In genomic region chr10:59363208-59363607, GRCm38 (mm10) we compare ENCODE assay signal across 28 mouse cellular contexts. TPM values are rescaled to one million over a fixed set of nuclear protein-coding genes. Genes with fewer than 3 reads are reported as not detected.
DNase-seq lines count a peak whose midpoint lies in the region; ATAC-seq and TF ChIP-seq lines count a peak whose summit lies in the region.
"Had no signal": no experiment of that assay in that cellular context is flagged by ENCODE, and none has a peak within 500 bp of the region (broad histone marks: within the 10 kb centered on the region; RNA-seq: fewer than 3 reads in every experiment).

No protein-coding gene starts in this region.

- 32% methylated on average over 2 of the region's 2 CpGs for WGBS in liver, embryonic 14.5 days (ENCODE audit: insufficient replicate concordance)
- WGBS in liver, postnatal 0 days (ENCODE audit: insufficient replicate concordance) = 50% methylated on average over 2 of the region's 2 CpGs
- 29% methylated on average over 2 of the region's 2 CpGs for WGBS in liver, embryonic 16.5 days (ENCODE audit: insufficient replicate concordance)
- 84% methylated on average over 2 of the region's 2 CpGs for WGBS in intestine, embryonic 15.5 days

- peaks cover 7% of the 10 kb centered on the region for H3K36me3 ChIP-seq in liver, embryonic 14.5 days (replicated peaks; ENCODE audit: control insufficient read depth, insufficient read depth, low read depth)
- peaks cover 73% of the 10 kb centered on the region for H3K36me3 ChIP-seq in liver, postnatal 0 days (replicated peaks; ENCODE audit: insufficient read depth, low read length)
- H3K36me3 ChIP-seq in liver, embryonic 16.5 days (ENCODE audit: control insufficient read depth, insufficient read depth) = peaks cover 13% of the 10 kb centered on the region
- peaks cover 21% of the 10 kb centered on the region for H3K36me3 ChIP-seq in intestine, embryonic 15.5 days

- H3K4me3 ChIP-seq in liver, embryonic 14.5 days (ENCODE audit: insufficient read depth in 1 of 2, low read depth in 2 of 2, low read length in 2 of 2) = no peak overlapping the region
- H3K4me3 ChIP-seq in liver, postnatal 0 days (ENCODE audit: low read depth, low read length) = no peak overlapping the region
- H3K4me3 ChIP-seq in liver, embryonic 16.5 days (ENCODE audit: low read depth, low read length) = no peak overlapping the region
- no peak overlapping the region for H3K4me3 ChIP-seq in intestine, embryonic 15.5 days (replicated peaks)
- H3K4me3 ChIP-seq: embryonic facial prominence, embryonic 12.5 days; embryonic facial prominence, embryonic 15.5 days; erythroblast, embryonic 14.5 days; forebrain, embryonic 12.5 days; forebrain, embryonic 15.5 days; hindbrain, embryonic 12.5 days had no signal

- TF ChIP-seq CTCF in liver, embryonic 14.5 days (IDR thresholded peaks at IDR 0.05; ENCODE audit: low read depth) = no peak
- no peak for TF ChIP-seq CTCF in liver, postnatal 0 days (IDR thresholded peaks at IDR 0.05; ENCODE audit: low read depth)

- TF ChIP-seq EP300 in liver, embryonic 14.5 days (IDR thresholded peaks at IDR 0.05; ENCODE audit: low read depth) = 0 out of 2 replicates have a peak, but pooled peaks have one; percentile 20
- no peak for TF ChIP-seq EP300 in liver, postnatal 0 days (IDR thresholded peaks at IDR 0.05; ENCODE audit: low read depth)

- DNase-seq in heart, adult 11 months = peak; percentile 35
- no peak for DNase-seq in heart, adult 18-20 months
- no peak for DNase-seq in liver, embryonic 14.5 days (ENCODE audit: low read depth in 3 of 3, low spot score in 3 of 3)
- no peak for DNase-seq in liver, postnatal 0 days
- no peak for DNase-seq in T-cell, adult 2 months (ENCODE audit: low spot score)
- DNase-seq: adrenal gland, postnatal 10 days; adrenal gland, postnatal 36 days; cerebellum, adult 11 months; cerebellum, adult 2 months; cerebellum, adult 9-11 months; cerebellum, postnatal 25 days; gastrocnemius, postnatal 25 days had no signal

- H3K9me3 ChIP-seq in liver, embryonic 14.5 days (ENCODE audit: control insufficient read depth, low read length) = no peaks in the 10 kb centered on the region
- no peaks in the 10 kb centered on the region for H3K9me3 ChIP-seq in liver, postnatal 0 days (ENCODE audit: low read length)
- no peaks in the 10 kb centered on the region for H3K9me3 ChIP-seq in liver, embryonic 16.5 days (replicated peaks; ENCODE audit: control insufficient read depth, low read length)
- H3K9me3 ChIP-seq in intestine, embryonic 15.5 days = no peaks in the 10 kb centered on the region
- H3K9me3 ChIP-seq: embryonic facial prominence, embryonic 15.5 days; forebrain, embryonic 12.5 days; forebrain, embryonic 15.5 days; hindbrain, embryonic 12.5 days had no signal

- no peak overlapping the region for H3K27ac ChIP-seq in liver, embryonic 14.5 days
- H3K27ac ChIP-seq in liver, postnatal 0 days (ENCODE audit: low read depth) = no peak overlapping the region
- no peak overlapping the region for H3K27ac ChIP-seq in liver, embryonic 16.5 days (ENCODE audit: low read length)
- no peak overlapping the region for H3K27ac ChIP-seq in intestine, embryonic 15.5 days
- H3K27ac ChIP-seq: embryonic facial prominence, embryonic 12.5 days; embryonic facial prominence, embryonic 15.5 days; forebrain, embryonic 12.5 days; forebrain, embryonic 15.5 days; hindbrain, embryonic 12.5 days had no signal

- peaks cover 6 to 8% of the 10 kb centered on the region in 2 experiments for H3K4me1 ChIP-seq in liver, embryonic 14.5 days (replicated peaks; ENCODE audit: control insufficient read depth in 2 of 2, insufficient read depth in 2 of 2, low read length in 1 of 2)
- 0 out of 2 replicates have a peak, but pooled peaks cover 3% of the 10 kb centered on the region for H3K4me1 ChIP-seq in liver, postnatal 0 days (ENCODE audit: insufficient read depth)
- H3K4me1 ChIP-seq in liver, embryonic 16.5 days (ENCODE audit: control insufficient read depth, low read depth, low read length) = peaks cover 6% of the 10 kb centered on the region
- H3K4me1 ChIP-seq in intestine, embryonic 15.5 days (replicated peaks) = no peaks in the 10 kb centered on the region
- H3K4me1 ChIP-seq: embryonic facial prominence, embryonic 12.5 days; embryonic facial prominence, embryonic 15.5 days; forebrain, embryonic 12.5 days; forebrain, embryonic 15.5 days; hindbrain, embryonic 12.5 days had no signal

- ATAC-seq in liver, embryonic 14.5 days (ENCODE audit: insufficient read depth) = peak; percentile 31; the same call in 1 of the 2 replicates
- no peak for ATAC-seq in liver, postnatal 0 days
- peak; percentile 47; the same call in 1 of the 2 replicates for ATAC-seq in liver, embryonic 16.5 days (ENCODE audit: low read depth)
- no peak for ATAC-seq in intestine, embryonic 15.5 days
- ATAC-seq: forebrain, embryonic 15.5 days; hindbrain, embryonic 16.5 days had no signal

- H3K9ac ChIP-seq in liver, embryonic 14.5 days (replicated peaks) = no peak overlapping the region
- no peak overlapping the region for H3K9ac ChIP-seq in liver, postnatal 0 days (replicated peaks)
- H3K9ac ChIP-seq in liver, embryonic 16.5 days (ENCODE audit: low read depth, low read length) = no peak overlapping the region
- no peak overlapping the region for H3K9ac ChIP-seq in intestine, embryonic 15.5 days
- H3K9ac ChIP-seq: embryonic facial prominence, embryonic 12.5 days; embryonic facial prominence, embryonic 15.5 days; forebrain, embryonic 12.5 days; forebrain, embryonic 15.5 days; hindbrain, embryonic 12.5 days had no signal

- no peaks in the 10 kb centered on the region for H3K27me3 ChIP-seq in liver, embryonic 14.5 days (ENCODE audit: control insufficient read depth, insufficient read depth, low read length)
- no peaks in the 10 kb centered on the region for H3K27me3 ChIP-seq in liver, postnatal 0 days (ENCODE audit: insufficient read depth, low read length)
- no peaks in the 10 kb centered on the region for H3K27me3 ChIP-seq in liver, embryonic 16.5 days (ENCODE audit: control insufficient read depth, insufficient read depth, low read depth, low read length)
- no peaks in the 10 kb centered on the region for H3K27me3 ChIP-seq in intestine, embryonic 15.5 days (replicated peaks)
- H3K27me3 ChIP-seq: embryonic facial prominence, embryonic 12.5 days; embryonic facial prominence, embryonic 15.5 days; forebrain, embryonic 12.5 days; forebrain, embryonic 15.5 days; hindbrain, embryonic 12.5 days had no signal

- no peak overlapping the region for H3K4me2 ChIP-seq in liver, embryonic 14.5 days (ENCODE audit: low read depth)
- no peak overlapping the region for H3K4me2 ChIP-seq in liver, postnatal 0 days (ENCODE audit: low read depth, low read length)
- H3K4me2 ChIP-seq in liver, embryonic 16.5 days (ENCODE audit: low read depth, low read length) = no peak overlapping the region
- H3K4me2 ChIP-seq in intestine, embryonic 15.5 days (replicated peaks) = no peak overlapping the region
- H3K4me2 ChIP-seq: embryonic facial prominence, embryonic 12.5 days; embryonic facial prominence, embryonic 15.5 days; forebrain, embryonic 12.5 days; forebrain, embryonic 15.5 days; heart, embryonic 11.5 days; hindbrain, embryonic 12.5 days had no signal

RNA-seq across cellular contexts. Expression of gene Gm10273, which starts 32.2 kb away (rescaled TPM):
- 100 to 1,000 TPM; 149 to 195 TPM for total RNA-seq in heart, adult 18-20 months (2021)
- polyA plus RNA-seq in liver, embryonic 14.5 days (2012; rRNA removed) = 3.5 and 4.8 TPM in 2 replicates
- 8.0 and 15.6 TPM in 2 replicates for polyA plus RNA-seq in liver, embryonic 14.5 days (2014; fragmentation: Nextera tagmentation; extraction: Ambion mirVana)
- 4.1 and 8.4 TPM in 2 replicates for polyA plus RNA-seq in liver, postnatal 0 days (2015; fragmentation: Nextera tagmentation; extraction: Ambion mirVana)
- polyA plus RNA-seq in liver, embryonic 16.5 days (2015; fragmentation: Nextera tagmentation; extraction: Ambion mirVana) = 3.3 and 5.6 TPM in 2 replicates
- polyA plus RNA-seq in intestine, embryonic 15.5 days (2015; fragmentation: Nextera tagmentation; extraction: Ambion mirVana) = 3.5 and 5.7 TPM in 2 replicates
- polyA plus RNA-seq: embryonic facial prominence, embryonic 15.5 days; forebrain, embryonic 15.5 days; hindbrain, embryonic 12.5 days had no signal

RNA-seq across cellular contexts. Expression of gene P4ha1, which starts 40.1 kb away (rescaled TPM):
- 10 to 100 TPM; 49.0 to 79.8 TPM for total RNA-seq in heart, adult 18-20 months (2021)
- 3.9 and 5.1 TPM in 2 replicates for polyA plus RNA-seq in liver, embryonic 14.5 days (2012; rRNA removed)
- 9.3 and 9.6 TPM in 2 replicates for polyA plus RNA-seq in liver, embryonic 14.5 days (2014; fragmentation: Nextera tagmentation; extraction: Ambion mirVana)
- 5.3 and 6.4 TPM in 2 replicates for polyA plus RNA-seq in liver, postnatal 0 days (2015; fragmentation: Nextera tagmentation; extraction: Ambion mirVana)
- 14.9 and 15.0 TPM in 2 replicates for polyA plus RNA-seq in liver, embryonic 16.5 days (2015; fragmentation: Nextera tagmentation; extraction: Ambion mirVana)
- polyA plus RNA-seq in intestine, embryonic 15.5 days (2015; fragmentation: Nextera tagmentation; extraction: Ambion mirVana) = 64.7 and 73.8 TPM in 2 replicates

RNA-seq across cellular contexts. Expression of gene Pla2g12b, which starts 40.3 kb away (rescaled TPM):
- total RNA-seq in heart, adult 18-20 months (2021) = not detected
- polyA plus RNA-seq in liver, embryonic 14.5 days (2012; rRNA removed) = 19.9 and 21.6 TPM in 2 replicates
- polyA plus RNA-seq in liver, embryonic 14.5 days (2014; fragmentation: Nextera tagmentation; extraction: Ambion mirVana) = 43.3 and 43.9 TPM in 2 replicates
- polyA plus RNA-seq in liver, postnatal 0 days (2015; fragmentation: Nextera tagmentation; extraction: Ambion mirVana) = 58.4 and 61.3 TPM in 2 replicates
- polyA plus RNA-seq in liver, embryonic 16.5 days (2015; fragmentation: Nextera tagmentation; extraction: Ambion mirVana) = 57.6 and 60.4 TPM in 2 replicates
- polyA plus RNA-seq in intestine, embryonic 15.5 days (2015; fragmentation: Nextera tagmentation; extraction: Ambion mirVana) = 38.8 and 43.5 TPM in 2 replicates
- total RNA-seq: adrenal gland, adult 18-20 months; adrenal gland, postnatal 36 days; common myeloid progenitor, adult 5-6 weeks; gastrocnemius, adult 8-10 months; gastrocnemius, postnatal 25 days; heart, adult 8-10 months; heart, postnatal 25 days; hematopoietic stem cell, adult 5-6 weeks had no signal
- polyA plus RNA-seq: cerebellum, adult 2 months; embryonic facial prominence, embryonic 12.5 days; erythroblast, embryonic 14.5 days; forebrain, embryonic 12.5 days; forebrain, embryonic 15.5 days; hindbrain, embryonic 12.5 days; hindbrain, embryonic 16.5 days had no signal

Comparison
In these comparisons a context has a peak if more than half of its experiments do, and no peak if none do; other contexts are left out.
1. ATAC-seq: peak in liver, embryonic 14.5 days (single experiment) and liver, embryonic 16.5 days (single experiment); none in liver, postnatal 0 days (single experiment) and intestine, embryonic 15.5 days (single experiment).